Mouse (Mus musculus) cortical plate, adult 2 months (tissue): ENCODE measurements around the gene Cyp2b19. TPM values are rescaled to one million over a fixed set of nuclear protein-coding genes. Genes with fewer than 3 reads are reported as not detected.
"Not testable (repeated sequence)": the region's sequence is repeated elsewhere in the genome, so short reads cannot be mapped to it uniquely, and the experiment has no call there.

Experiments
- H3K27ac ChIP-seq: fragments of 200-500 bp; 2 replicates; pipeline ENCODE4 v1.5.1; 2012; ENCODE audit warnings: low read length, control low read depth, inconsistent platforms; ENCODE audit not compliant: insufficient read depth
- H3K4me1 ChIP-seq: fragments of 200-500 bp; 2 replicates; pipeline ENCODE4 v1.6.1; 2011; ENCODE audit warnings: low read length; ENCODE audit not compliant: control insufficient read depth, insufficient read depth
- H3K4me3 ChIP-seq: fragments of 200-500 bp; 2 replicates; pipeline ENCODE4 v1.5.1; 2011; ENCODE audit warnings: mild to moderate bottlenecking, low read length, control low read depth; ENCODE audit not compliant: insufficient read depth
- CTCF ChIP-seq: fragments of 200-500 bp; IDR thresholded peaks from 2 replicates; pipeline ENCODE4 v1.5.1; 2011; ENCODE audit warnings: mild to moderate bottlenecking, control low read depth, low read length; ENCODE audit not compliant: insufficient read depth; ENCODE audit errors: extremely low read depth
- POLR2A ChIP-seq: fragments of 200-500 bp; IDR thresholded peaks from 2 replicates; pipeline ENCODE4 v1.6.1; 2011; ENCODE audit warnings: mild to moderate bottlenecking, low read length, control low read depth; ENCODE audit not compliant: insufficient read depth; ENCODE audit errors: extremely low read depth
- polyA plus RNA-seq: library from polyadenylated mRNA; depleted of rRNA; stranded (reverse); fragments of >200 nt; gene quantifications from 2 replicates; pipeline ENCODE4 v1.2.3, GENCODE M21; 2012

Gene Cyp2b19
- polyA plus RNA-seq, 1 experiment, result not detected

DNA sequence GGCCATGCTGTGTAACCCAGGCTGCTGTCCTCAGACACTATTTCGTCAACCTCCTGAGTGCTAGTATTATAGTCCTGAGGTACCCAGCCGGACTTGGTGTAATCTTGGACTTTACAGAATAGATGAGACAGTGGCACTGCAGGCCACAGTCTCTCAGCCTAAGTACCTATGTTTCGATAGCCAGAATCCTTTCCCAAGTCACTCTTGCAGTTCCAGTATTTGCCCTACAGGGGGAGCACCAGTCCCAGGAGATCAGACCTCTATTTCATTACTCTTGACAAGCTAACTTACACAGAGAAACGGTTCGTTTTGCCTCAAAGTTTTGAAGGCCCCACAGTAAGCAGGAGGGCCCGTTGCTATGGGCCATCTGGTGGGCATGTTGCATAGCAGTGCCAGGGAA lies 21.5 kb downstream of the Cyp2b19 start:
- Histone ChIP-seq H3K27ac (no peak overlapping the region), H3K4me3 (no peak overlapping the region), H3K4me1 (no peaks in the 10 kb centered on the region)
- TF ChIP-seq POLR2A (no peak), CTCF (peak; percentile 41; the same call in 1 of the 2 replicates)

DNA sequence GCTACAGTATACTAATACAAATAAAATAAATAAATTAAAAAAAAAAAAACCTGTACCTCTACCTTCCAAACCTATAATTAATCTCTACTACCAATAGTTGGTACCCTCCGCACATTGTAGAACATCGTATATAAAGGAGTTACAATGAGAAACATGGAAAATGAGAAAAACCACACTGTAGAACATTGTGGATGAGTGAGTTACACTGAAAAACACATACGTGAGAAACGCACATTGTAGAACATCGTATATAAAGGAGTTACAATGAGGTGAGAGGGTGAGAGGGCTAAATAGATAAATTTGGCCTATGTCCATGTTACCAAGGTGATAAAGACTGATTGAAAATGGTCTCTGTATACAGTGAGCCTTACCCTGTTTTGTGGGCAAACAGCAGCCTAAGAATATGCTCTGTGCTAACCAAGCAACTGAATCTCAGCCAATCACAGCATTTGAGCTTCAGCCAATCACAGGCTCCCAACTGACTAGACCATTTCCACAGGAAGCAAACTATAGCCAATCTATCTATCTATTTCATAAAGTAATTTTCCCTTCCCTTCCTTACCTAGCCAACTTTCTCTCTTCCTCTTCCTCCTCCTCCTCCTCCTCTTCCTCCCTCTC lies 23.0 kb downstream of the Cyp2b19 start:
- TF ChIP-seq CTCF, result no peak
- no peak for TF ChIP-seq POLR2A
- Histone ChIP-seq H3K4me3 (no peak overlapping the region), H3K4me1 (no peaks in the 10 kb centered on the region), H3K27ac (no peak overlapping the region)

DNA sequence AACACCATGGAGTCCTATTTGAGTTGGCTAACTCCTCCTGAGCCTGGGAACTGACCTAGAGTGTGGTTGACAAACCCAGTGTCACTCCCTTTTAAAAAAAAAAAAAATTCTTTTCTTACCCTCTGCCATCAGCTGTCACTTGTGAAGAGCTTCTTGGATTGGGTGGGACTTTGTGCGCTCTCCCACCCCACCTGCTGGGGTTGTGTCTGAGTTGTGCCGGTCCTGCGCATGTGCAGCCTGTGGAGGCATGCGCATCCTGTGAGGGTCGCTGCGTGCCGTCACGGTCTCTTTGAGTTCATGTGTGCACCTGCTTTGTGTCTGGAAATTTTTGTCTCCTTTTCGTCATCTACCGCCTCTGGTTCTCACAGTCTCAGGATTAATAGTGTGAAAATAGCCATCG lies 23.6 kb downstream of the Cyp2b19 start:
- no peak overlapping the region for H3K4me3 ChIP-seq
- TF ChIP-seq CTCF (no peak), POLR2A (no peak)
- H3K27ac ChIP-seq, result no peak overlapping the region
- no peaks in the 10 kb centered on the region for H3K4me1 ChIP-seq

DNA sequence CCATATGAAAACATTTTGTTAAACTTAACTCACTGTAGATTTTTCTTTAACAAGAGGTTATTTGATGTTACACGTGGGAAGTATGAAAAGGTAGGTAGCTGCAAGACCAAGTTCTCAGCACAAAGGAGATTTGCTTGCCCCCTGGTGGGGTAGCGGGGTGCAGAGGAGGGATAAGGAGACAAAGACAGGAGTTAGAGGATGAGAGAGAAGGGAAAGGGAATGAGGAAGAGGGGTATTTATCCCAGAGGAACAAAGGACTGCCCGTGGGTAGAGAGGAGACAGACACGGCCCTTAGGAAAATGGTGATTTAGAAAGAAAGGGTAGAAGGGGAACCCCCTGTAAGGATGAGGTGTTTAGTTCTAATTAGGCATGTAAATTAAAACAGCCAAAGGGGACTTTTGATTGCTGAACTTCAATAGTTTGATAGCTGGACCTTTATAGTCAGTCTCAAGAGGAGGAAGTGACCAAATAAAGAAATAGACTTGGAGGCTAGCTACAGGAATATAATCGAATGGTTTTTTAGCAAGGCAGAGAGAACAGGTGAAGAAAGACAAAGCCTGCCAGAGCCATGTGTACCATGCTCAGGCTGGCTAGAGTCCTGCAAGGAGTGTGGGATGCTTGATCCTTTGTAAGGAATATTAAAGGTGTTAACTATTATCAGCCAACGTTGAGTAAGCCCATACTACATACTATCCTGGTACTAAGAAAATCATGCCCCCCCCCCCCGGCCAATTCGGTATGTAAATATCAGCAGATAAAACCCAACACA lies 24.2 kb downstream of the Cyp2b19 start:
- no peaks in the 10 kb centered on the region for H3K4me1 ChIP-seq
- H3K4me3 ChIP-seq, result no peak overlapping the region
- TF ChIP-seq CTCF (no peak), POLR2A (no peak)
- no peak overlapping the region for H3K27ac ChIP-seq

DNA sequence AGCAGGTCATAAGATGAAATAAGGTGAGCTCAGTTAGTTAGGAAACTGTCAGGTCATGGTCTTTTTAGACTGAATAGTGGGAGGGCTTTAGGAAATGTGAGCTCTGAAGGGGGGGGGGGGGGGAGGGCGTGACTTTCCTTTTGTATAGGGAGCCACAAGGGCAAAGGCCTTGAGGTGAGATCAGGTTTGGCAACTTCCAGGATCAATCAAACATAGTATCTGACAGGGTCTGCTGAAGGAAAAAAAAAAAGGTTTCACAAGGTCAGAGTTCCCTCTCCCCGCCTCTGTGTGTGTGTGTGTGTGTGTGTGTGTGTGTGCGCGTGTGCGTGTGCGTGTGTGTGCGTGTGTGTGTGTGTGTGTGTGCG lies 24.8 kb downstream of the Cyp2b19 start:
- no peak overlapping the region for H3K27ac ChIP-seq
- no peak overlapping the region for H3K4me3 ChIP-seq
- no peaks in the 10 kb centered on the region for H3K4me1 ChIP-seq
- TF ChIP-seq POLR2A (no peak), CTCF (no peak)

DNA sequence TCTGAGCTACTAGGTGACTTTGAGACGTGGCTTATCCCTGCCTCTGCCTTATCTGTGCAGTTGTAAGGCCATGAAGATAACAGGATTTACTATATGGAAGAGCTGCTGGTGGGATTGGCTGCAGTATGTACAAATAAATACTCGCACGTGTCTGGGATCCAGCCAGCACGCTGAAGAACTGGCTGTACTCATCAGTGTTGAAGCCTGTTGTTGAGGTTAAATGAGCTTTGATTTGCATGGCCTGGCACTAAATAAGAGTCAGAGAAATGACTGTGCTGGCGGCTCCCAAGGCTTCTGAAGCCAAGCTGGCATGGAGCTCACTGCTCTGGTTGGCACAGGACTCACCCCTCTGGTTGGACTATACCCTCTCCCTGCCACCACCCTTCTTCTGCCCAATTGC lies 26.2 kb downstream of the Cyp2b19 start:
- Histone ChIP-seq H3K4me1 (no peaks in the 10 kb centered on the region), H3K27ac (no peak overlapping the region), H3K4me3 (no peak overlapping the region)
- TF ChIP-seq CTCF, result no peak

DNA sequence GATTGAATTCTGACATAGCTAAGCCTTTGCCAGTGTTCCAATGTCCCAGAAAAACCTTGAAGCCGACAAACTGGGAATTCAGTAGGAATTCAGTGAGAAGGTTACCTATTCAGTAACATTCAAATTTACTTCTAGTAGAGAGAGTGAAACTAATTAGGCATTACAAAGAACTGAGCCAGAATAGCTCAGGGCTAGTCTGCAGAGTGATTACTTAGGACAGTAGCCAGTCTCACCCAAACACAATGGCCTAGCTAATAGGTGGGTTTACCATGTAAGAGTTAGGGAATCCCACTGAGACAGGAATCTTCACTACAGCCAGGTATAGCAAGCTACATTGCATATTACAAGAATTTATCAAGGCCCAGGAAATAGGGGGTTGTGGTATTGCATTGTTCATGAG lies 29.1 kb downstream of the Cyp2b19 start:
- H3K4me1 ChIP-seq, H3K27ac ChIP-seq, H3K4me3 ChIP-seq: not testable (repeated sequence)

DNA sequence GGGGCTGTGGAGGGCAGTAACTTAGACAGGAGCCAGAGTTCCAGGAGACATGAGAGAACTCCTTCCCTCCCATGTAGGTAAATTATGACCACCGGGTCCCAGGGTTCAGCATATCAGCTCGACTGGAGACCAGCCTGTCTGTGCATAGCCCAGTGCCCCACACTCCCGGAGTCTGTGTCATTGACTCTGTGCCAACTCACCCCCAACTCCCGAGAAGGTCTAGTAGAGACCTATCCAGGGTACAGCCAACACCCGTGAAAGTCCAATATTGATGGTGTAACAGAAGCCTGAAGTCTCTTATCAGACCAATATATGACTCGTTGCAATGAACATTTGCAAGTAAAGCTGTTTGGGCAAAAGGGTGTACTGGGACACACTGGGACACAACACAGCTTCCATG lies 33.0 kb downstream of the Cyp2b19 start:
- no peaks in the 10 kb centered on the region for H3K4me1 ChIP-seq
- H3K27ac ChIP-seq, result no peak overlapping the region
- TF ChIP-seq POLR2A (no peak), CTCF (no peak)
- no peak overlapping the region for H3K4me3 ChIP-seq

DNA sequence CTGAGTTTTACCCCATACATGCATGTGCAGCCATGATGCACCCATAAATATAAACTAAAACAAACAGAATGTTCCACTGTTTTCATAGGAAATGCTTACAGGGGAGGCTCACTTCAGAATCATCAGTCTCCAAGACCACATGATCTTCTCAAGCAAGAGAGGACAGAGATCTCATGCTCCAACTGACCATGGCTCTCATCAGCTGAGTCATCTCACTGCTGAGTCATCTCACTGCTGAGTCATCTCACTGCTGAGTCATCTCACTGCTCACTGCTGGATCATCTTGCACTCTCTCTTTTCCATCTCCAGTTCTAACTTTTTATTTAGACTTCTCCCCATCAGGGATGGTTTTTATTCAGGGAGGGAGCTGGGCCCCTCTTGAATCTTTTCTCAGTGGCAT lies 43.2 kb downstream of the Cyp2b19 start:
- H3K4me3 ChIP-seq, result no peak overlapping the region
- TF ChIP-seq CTCF (no peak), POLR2A (no peak)
- H3K4me1 ChIP-seq, result no peaks in the 10 kb centered on the region
- H3K27ac ChIP-seq, result no peak overlapping the region

DNA sequence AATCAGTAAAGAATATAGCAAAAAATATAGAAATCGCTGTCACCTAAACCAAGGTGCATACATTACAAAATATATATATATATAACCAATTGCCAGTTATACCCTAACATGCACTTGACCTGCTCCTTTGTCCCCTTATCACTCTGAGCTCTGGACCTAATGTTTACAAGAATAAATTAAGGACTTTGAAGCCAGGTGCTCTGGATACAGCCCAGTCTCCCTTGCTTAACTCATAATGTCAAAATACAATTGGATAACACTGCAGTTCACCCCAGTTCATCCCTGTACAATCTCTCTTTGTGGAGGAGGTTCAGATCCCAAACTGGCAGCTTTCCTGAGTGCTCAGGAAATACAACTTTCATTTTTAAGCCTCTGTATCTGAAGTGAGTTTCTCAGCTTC lies 44.1 kb downstream of the Cyp2b19 start:
- no peaks in the 10 kb centered on the region for H3K4me1 ChIP-seq
- H3K27ac ChIP-seq, result no peak overlapping the region
- H3K4me3 ChIP-seq, result no peak overlapping the region
- TF ChIP-seq CTCF (no peak), POLR2A (no peak)
